Mouse (Mus musculus) adipose tissue, adult 10 weeks (tissue): ENCODE data around the gene Spam1. TPM values are rescaled to one million over a fixed set of nuclear protein-coding genes. Genes with fewer than 3 reads are reported as not detected.

Source experiments
- polyA plus RNA-seq: library from polyadenylated mRNA; stranded (reverse); fragments of 350-450 nt; fragmentation: Illumina TruSeq; extraction: RNeasy Lipid Tissue Mini Kit (QIAGEN cat#74804); gene quantifications from one replicate; pipeline ENCODE4 v1.2.3, GENCODE M21; 2014; ENCODE audit warnings: low read depth, low replicate concordance

Spam1 gene
- polyA plus RNA-seq: 0.78 TPM

GRCm38 (mm10) chr6:24790888-24791287 is at the start of gene Spam1:
Gene Spam1, plus strand, starts transcription at chr6:24791188.

GRCm38 (mm10) chr6:24748029-24748428 is 43.0 kb upstream of the Spam1 start, which contains the start of gene Hyal4:
Gene Hyal4, plus strand, starts transcription at chr6:24748329.

Other genes with a start within 250 kb of the Spam1 start
- gene Lmod2, start 193.4 kb upstream of the Spam1 start, polyA plus RNA-seq: not detected
- gene Wasl, start 126.2 kb upstream of the Spam1 start, polyA plus RNA-seq: 33.1 TPM
- gene Hyal6, start 57.9 kb upstream of the Spam1 start, polyA plus RNA-seq: 0.98 TPM
- not detected for gene Hyal4, start 42.9 kb upstream of the Spam1 start, polyA plus RNA-seq
- 1.1 TPM for gene Hyal5, start 66.8 kb downstream of the Spam1 start, polyA plus RNA-seq
- 0.47 TPM for gene Tmem229a, start 165.1 kb downstream of the Spam1 start, polyA plus RNA-seq